Mouse (Mus musculus) layer of hippocampus, postnatal 14 days (tissue): ENCODE results near the gene Thnsl1. TPM values are rescaled to one million over a fixed set of nuclear protein-coding genes. Genes with fewer than 3 reads are reported as not detected.
A peak's percentile ranks its signal among the peaks of the same experiment; 100 is the strongest.

ENCODE experiments used
- DNase-seq, 2 experiments: peaks; one replicate each; pipeline ENCODE4 v3.0.0; 2021 to 2022; ENCODE audit warnings: low spot score in 2 of 2, mixed read lengths in 1 of 2
- long read RNA-seq, 2 experiments: library from polyadenylated mRNA; stranded (forward); transcript quantifications; one replicate each; pipeline ENCODE4 v2.0.0; 2021
- total RNA-seq, 2 experiments: library from RNA; stranded (reverse); gene quantifications; 2 replicates each; pipeline ENCODE4 v1.2.3; 2021

The Thnsl1 gene
- 10 to 100 TPM; 17.2 to 18.7 TPM for total RNA-seq
- long read RNA-seq, experiment 1, transcript Thnsl1-201 (3 exons, 3,899 nt): major isoform, 12 of 16 reads
- long read RNA-seq, experiment 1, partial matches to known transcripts: 0 of 16 reads
- long read RNA-seq, experiment 1, other reads (novel, unspliced or antisense): 1 of 16 reads
- long read RNA-seq, experiment 2, transcript Thnsl1-201 (3 exons, 3,899 nt): major isoform, 25 of 33 reads
- long read RNA-seq, experiment 2, transcript Thnsl1-203 (3 exons, 1,679 nt): minor isoform, 6 of 33 reads
- long read RNA-seq, experiment 2, partial matches to known transcripts: 0 of 33 reads
- long read RNA-seq, experiment 2, other reads (novel, unspliced or antisense): 1 of 33 reads

DNA sequence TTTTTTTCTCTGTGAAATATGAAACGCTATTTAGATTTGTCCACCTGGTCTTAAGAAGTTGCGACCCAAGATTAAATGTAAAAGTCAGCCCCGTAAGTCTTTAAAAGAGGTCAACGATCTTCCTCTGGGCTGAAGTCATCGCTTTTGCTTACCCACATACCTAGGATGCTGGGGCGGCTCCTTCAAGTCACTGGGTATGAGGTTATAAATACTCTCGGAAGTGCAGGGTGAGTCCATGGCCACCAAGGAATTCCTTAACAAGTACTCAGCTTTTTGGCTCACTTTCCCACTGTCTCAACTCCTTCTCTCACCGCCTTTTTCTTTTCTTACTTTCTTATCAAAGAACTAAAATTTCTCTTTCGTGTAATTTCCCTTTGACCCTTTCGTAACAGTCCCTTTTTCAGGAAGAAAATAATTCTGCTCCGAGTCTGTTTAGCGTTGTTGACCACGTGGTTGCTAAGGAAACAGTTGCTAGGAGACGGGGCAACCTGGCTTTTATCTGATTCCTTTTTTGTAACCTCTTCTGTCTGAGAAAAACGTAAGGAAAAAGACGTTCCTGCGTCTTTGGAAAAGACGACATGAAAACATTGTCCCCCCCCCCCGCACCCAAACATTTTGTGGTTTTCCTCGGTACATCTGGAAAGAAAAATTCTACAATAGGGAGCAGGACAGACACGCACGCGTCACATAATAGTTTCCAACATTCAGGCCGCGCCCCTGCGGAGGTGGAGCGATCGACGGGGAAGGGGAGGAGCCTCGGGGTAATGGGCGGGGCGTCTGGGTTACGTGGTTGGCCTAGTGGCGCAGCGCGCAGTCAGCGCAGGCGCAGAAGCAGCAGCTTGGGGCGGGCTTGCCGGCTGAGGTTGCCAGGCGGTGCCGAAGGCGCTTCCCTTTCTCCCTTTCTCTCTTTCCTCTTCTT lies at the start of gene Thnsl1, which contains the start of gene Enkur:
Gene Thnsl1 (plus strand): TSS at position 813 of the 919 bp plus-strand sequence.
Gene Enkur (minus strand): TSS at position 454 of the 919 bp plus-strand sequence.
- DNase-seq: peak; percentile 96 to 98

DNA sequence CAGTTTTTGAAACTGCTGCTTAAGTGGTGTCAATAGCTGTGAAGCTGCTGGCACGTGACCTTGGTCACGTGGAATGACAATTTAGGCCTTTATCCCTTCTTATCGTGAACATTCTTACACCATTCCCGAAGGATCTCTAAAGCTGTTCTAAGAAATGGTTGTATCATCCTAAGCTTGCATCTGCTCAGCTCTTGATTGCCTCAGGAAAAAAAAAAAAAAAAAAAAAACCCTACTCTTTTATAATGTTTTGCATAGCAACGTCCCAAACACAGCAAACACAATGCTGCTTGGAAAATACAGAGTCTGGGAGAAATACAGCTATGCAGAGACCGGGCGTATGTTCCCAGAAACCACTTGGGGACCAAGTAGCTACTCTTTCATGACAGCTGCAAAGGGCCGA lies 41.2 kb upstream of the Thnsl1 start:
- no peak for DNase-seq

DNA sequence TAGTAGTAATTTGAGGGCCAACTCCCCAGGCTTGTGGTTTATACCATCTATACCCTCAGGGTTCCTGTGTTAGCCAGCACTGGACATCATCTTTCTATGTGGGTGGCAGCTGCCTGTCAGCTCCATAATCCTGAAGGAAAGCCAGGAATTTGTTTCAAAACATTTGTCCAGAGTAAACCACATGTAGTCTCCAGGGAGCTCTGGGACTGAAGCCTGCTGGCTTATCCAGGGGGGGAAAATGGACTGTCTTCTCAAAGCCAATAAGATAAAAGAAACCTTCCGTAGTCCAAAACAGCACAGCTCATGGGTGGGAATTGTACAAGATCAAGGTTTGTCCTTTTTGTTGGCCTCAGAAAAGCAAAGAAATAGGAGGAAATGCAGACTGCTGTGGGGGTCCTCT lies 37.6 kb upstream of the Thnsl1 start:
- no peak for DNase-seq

DNA sequence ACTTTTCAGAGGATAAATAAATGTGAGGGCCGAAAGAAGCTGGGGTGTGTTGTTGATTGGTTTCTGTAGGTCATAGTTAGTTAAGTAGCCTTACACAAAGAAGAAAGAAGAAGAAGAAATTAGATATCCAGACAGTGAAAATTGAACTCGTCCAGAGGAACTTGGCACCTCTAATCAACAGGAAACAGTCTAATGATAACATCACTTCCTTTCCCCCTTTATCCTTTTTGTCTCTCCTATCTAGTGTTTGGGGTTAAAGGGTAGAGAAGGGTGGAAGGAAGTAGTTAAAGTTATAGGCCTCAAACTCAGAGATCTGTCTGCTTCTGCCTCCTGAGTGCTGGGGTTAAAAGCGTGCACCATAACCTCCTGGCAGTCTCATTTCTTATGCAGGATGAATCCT lies 32.7 kb upstream of the Thnsl1 start:
- no peak for DNase-seq

DNA sequence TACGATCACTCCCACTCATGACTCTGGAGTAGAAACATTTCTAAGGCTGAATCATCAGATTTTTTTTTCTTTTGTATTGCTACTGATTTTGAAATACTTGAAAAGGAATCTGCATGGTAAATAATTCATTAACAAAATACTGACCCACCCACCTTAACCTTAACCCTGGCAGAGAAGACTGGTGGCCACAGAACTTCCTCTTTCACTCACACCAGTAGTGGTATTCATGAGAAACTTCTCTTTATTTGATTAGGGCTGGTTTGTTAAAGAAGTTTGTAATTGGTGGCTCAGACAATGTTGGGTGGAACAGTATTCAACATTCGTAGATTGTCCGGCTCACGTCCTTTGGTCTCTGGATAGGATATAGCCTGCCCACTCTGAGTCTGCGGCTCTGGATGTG lies 26.4 kb upstream of the Thnsl1 start:
- DNase-seq: no peak

DNA sequence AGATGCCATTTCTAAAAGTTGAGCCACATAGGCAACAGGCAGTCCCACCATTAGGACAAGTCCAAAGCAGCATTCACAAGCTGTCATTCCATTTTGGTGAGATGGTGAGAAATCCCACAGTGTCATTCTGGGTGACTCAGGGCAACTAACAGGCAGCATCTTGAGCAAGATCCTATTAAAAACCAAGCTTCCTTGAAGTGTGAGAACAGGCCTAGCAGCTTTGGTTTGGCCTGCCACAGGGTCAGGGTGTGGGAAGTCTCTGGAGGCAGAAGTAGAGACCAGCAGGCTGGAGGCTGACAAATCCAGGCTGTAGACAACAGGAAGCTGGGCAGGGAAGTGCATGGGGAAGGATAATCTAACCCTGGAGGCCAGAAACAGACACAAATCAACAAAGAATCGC lies 22.7 kb upstream of the Thnsl1 start:
- DNase-seq: no peak

DNA sequence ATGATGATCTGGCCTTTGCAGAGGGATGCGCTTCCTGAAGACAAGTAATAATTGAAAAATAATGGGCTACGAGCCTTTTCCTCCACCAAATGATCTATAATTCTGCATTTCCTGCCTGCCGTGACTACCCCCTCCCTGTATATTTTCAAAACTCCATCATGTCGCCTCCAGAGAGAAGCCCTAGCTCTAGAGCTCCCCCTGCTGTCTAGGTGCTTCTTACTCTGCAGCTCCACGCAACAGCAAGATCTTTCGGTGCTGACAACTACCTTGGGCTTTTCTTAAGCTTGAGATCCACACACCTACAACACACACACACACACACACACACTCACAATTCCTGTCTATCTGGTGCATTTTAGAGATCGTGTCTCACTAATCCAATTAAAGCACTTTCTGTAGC lies 17.9 kb upstream of the Thnsl1 start:
- peak; percentile 47 to 69 for DNase-seq

DNA sequence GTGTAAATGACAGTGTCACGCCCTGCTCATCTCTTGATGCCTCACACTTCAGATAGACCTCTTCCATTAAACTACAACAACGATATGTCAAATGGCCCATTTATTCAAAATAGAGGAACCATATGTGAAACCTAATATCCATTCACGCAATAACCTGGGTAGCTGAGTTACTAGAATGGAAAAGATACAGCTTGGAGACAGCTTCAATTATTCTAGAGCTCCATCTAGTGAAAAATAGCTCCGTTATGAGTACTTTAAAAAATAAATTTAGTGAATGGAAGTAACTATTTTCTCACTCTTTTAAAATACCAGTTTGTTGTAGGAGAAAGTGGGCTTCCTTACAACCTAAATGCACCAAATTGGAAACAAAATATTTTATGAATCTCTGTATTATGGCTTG lies 16.9 kb upstream of the Thnsl1 start:
- peak in 1 of 2 experiments; percentile 53 for DNase-seq

DNA sequence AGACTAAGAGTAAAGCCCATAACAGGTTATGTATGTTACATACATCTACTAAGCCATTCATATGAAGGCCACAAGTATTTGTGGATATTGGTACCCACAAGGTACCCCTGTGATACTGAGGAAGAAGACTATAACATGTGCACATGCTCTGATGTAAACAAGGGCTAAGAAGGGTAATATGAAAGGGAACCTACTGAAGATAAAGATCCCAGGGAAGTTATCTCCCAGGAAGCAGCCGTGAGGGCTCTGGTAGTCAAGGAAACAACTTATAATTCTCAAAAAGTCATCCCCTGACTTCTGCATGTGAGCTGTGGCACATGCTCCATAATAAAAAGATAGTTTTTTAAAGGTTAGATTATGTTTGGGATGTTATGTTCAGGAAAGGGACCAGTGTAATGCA lies 14.3 kb upstream of the Thnsl1 start:
- no peak for DNase-seq

DNA sequence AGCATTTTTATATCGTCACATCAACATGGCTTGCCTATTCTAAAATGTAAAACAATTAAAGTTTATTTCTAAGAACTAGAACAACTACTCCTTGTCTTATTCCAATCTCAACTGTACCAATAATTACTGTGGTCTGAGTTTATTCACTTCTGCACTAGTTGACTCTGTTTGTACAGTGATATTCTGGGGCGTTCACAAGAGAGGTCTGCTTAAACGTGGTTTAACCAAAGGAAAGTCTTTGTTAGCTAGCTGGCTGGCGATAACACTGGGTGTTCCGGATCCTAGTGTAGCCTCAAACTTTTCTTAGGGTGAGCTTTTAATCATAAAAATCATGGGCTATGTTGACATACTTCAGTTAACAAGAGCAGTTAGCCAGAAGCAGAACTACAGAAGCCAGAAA lies 10.3 kb upstream of the Thnsl1 start:
- no peak for DNase-seq

DNA sequence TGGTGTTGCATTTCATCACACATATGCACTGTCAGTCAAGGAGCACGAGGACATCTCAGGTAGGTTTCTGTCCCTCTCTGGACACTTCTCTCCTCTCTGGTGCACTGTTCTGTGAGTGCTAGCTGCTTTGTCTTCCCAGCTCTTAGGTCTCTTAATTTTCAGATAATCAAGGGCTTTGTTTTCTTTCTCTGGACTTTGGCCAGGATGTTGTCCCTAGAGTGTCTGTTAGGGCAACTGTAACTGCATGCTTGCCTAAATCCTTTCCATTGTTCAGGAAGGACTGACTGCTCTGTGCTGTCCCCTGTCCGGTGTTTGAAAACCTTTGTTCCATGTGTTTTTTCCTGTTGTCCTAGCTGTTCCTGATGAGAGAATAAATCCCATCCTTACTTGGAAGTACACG lies 6.5 kb upstream of the Thnsl1 start:
- DNase-seq: no peak

DNA sequence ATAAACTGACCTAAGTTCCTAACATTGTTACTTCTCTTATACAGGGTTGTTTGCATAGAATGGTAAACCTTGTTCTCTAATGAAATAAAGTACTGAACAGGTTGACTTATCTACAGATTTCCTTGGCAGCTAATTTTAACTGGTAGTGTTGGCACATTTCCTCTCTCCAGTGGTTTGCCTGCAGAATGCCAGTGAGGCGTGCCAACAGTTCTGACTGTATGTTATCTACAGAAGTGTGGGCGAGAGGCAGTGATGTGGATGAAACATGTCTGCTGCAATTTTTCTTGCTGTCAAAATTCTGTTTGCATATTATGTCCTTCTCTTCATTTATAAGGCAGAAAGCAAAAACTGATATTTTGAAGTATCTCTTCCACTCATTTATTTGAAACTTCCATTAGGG lies 2.8 kb upstream of the Thnsl1 start:
- DNase-seq: no peak

DNA sequence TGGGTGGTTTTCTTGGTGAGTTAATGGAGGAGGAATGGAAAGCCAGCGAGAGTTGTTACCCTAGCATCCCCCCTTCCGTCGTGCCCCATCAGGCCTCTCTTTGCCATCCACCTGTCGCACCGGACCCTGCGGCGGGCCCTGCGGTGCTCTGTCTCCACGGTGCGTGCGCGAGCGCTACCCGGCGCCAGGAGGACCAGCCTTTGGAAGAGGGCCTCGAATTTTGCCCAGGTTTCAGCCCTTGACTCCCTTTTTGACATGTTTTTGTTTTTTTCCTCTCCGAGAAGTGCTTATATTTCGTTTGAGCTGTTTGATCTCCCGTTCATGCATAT lies 271 bp downstream of the Thnsl1 start:
- DNase-seq: no peak

DNA sequence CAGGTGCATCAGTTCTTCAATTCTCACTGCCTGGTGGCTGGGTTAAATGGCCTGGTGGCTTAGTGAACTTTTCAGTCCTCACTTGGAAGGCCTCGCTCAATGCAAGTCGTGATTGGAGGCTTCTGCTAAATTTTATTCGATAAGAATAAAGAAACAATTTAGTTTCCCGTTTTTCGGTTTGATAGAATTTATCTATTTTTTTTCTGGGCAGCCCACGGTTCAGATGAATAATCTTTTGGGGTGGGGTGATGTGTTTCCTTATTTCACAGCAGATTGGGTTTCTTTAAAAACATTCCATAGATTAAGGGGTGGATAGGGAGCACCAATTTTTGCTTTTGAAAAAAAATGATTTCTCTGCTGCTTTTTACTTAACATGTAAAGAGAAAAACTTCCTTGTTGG lies 754 bp downstream of the Thnsl1 start:
- DNase-seq: no peak

DNA sequence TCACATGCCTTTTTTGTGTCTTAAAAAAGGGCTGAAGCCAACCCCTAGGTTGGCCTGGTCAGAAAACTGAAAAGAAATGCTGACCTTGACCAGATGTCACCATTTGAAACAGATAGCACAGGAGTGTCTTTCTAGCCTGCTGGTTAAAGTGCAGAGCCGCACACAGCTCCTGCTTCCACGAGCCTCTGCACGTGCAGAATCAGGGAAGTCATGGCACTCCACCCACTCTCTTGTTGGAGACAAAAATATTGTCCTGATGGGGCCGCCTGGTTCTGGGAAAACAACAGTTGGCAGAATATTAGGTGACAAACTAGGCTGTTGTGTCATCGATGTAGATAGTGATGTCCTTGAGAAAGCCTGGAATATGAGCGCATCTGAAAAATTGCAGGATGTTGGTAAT lies 5.8 kb downstream of the Thnsl1 start:
- no peak for DNase-seq

DNA sequence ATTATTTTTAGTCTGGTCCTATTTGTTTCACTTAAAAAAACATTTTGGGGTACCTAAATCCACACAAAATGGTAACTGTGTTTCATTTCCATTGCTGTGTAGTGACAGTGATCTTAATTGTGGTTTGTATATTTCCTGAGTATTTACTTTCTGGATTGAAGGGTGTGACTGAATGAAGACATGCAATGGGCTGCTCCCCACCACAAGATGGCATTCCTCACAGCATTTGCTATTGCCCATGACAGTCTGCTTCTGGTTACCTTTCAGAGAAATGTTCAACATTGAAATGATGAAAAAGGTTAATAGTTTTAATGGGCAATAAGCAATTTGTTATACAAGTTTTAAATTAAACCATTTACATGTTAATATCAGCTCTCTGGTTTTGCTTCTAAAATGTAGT lies 8.8 kb downstream of the Thnsl1 start:
- peak in 1 of 2 experiments; percentile 16 for DNase-seq

DNA sequence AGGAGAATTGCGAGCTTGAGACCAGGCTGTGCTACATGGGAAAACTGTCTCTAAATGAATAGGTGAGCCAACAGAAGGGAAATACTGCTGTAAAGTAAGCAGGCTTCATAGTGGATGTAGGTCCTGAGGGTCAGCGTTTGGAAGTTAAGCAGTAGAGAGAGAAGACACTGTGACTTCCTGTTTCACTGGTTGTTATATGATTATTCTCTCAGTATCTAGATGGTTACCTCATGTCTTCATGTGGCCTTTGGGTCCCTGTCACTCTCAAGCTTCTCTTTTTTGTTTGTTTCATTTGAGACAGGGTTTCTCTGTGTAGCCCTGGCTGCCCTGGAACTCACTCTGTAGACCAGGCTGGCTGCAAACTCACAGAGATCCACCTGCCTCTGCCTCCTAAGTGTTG lies 9.8 kb downstream of the Thnsl1 start:
- no peak for DNase-seq

DNA sequence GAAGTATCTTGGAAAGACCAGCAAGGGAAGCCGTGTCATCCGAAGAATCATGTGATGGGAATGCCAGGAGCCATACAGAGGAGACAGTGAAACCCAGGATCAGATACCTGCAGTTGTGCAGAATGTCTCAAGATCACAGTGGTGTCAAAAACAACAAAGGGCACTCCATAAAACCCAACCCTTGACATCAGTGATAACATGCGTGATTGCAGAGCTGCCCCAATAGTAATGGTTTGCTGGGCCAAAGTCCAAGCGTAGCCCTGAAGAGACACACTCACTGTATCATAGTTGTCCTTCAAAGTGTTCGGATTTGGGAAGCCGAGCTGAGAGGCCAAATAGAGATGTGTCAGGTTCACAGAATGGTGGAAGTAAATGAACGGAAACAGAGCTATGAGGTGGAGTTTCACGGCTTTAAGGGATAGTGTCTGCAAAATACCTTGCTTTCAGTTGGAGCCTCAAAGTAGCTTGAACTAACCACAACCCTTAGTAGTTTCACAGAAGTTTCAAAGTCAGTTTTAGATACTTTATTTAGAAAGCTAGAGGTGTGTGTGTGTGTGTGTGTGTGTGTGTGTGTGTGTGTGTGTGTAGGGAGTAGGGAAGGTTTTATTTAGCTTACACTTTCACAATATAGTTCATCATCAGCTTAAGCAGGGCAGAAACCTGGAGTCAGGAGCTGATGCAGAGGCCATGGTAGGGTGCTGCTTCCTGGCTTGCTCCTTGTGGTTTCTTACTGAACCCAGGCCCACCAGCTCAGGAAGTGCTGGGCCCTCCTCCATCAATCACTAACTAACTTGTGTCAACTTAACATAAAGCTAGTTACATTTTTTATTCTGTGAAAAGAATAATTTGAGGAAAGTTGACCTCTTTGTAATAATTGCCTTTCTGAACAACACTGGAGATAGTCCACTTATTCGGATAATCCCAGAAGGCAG lies 17.2 kb downstream of the Thnsl1 start:
- DNase-seq: no peak

DNA sequence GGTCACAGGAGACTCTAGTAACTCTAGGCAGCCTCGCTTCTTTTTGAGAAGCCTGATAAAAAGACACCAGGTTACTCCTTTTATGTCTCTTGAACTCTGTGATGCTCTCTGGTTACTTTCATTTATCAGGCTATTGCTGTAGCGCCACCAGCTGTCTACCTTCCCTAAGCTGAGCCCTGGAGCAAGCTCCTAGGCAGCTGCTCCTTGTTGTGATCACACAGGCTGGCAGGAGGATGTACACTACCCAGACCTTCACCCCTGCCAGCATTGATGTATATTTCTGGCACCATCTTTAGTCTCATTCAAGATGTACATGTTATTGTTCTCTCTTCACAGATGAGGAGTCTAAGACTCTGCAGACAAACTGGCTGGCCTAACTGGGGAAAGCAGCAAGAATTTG lies 24.8 kb downstream of the Thnsl1 start:
- no peak for DNase-seq

DNA sequence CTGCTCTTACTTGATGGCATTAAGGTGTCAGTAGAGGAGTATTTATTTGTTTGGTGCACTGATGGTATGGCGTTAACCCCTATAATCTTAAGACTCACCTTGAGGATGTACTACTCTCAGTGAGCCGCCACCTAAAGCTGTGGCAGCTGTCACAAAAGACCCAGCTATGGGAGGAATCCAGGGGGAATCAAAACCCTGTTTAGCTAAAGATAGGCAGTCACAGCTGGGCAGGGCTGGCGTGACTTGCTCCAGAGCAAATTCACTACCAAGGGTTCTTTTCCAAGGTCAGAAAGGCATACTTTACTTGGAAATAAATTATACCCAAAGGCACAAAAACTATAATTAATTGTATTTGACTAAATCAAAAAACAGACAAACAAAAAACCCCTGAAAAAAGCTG lies 25.6 kb downstream of the Thnsl1 start:
- DNase-seq: no peak

DNA sequence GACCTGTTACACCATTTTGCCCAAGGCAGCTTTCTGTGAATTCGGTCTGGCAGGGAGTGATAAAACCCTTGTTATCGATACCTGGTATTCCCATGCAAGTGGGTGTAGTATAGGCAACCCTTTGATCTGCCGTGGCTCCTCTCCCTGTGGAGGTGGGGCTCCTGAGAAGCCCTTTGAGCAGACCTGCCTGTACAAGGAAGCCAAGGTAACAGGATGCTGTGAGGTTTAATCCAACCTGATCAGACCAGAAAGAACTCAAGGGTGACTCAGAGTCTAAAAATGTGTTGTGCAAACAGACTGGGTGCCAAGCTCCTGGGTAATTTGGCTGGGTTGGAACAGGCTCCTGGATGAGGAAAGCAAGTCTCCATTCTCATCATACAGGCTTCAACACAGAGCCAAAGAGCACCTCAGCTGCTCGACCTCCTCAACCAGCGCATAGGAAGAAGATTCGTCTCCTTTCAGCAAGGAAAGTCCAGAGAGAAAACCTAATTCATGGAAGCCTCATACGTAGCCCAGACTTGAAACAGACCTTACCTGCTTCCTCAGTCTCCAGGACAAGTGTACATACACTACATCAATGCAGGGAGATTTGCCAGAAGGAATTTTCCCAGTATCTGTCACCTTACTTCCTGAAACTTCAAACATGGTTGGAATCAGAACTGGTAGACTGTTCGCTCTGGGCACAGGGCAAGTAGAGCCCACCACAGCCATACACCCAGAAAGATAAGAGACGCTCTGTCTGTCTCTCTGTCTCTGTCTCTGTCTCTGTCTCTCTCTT lies 29.5 kb downstream of the Thnsl1 start:
- DNase-seq: no peak
